Mouse (Mus musculus) kidney, postnatal 0 days (tissue): ENCODE measurements at regions not wholly inside any gene's neighbourhood (a gene's known extent, or its start where the extent isn't known, plus 50 kb on each side); places are given as distances from the start of the nearest gene placed in this dataset.

Source experiments
- ATAC-seq: fragments of 200-750 bp; cut with Nextera tagmentation; replicated peaks from 2 replicates; pipeline ENCODE4 v1.8.0; 2017; ENCODE audit warnings: low read depth, moderate number of reproducible peaks, moderate TSS enrichment, moderate library complexity; ENCODE audit not compliant: low FRiP score
- DNase-seq: peaks from one replicate; pipeline ENCODE4 v3.0.0-alpha.2; 2016; ENCODE audit warnings: low spot score
- H3K27ac ChIP-seq: fragments of 300-500 bp; sonication (generic); 2 replicates; pipeline ENCODE4 v1.5.1; 2014; ENCODE audit warnings: mild to moderate bottlenecking
- H3K27me3 ChIP-seq: fragments of 300-500 bp; sonication (generic); 2 replicates; pipeline ENCODE4 v1.6.1; 2014; ENCODE audit warnings: low read length, mixed read lengths; ENCODE audit not compliant: insufficient read depth
- H3K36me3 ChIP-seq: fragments of 300-500 bp; sonication (generic); 2 replicates; pipeline ENCODE4 v1.6.1; 2014; ENCODE audit warnings: low read length, mixed read lengths; ENCODE audit not compliant: insufficient read depth
- H3K4me1 ChIP-seq: fragments of 300-500 bp; sonication (generic); replicated peaks from 2 replicates; pipeline ENCODE4 v1.6.1; 2014; ENCODE audit warnings: antibody characterized with exemption, low read length, mixed read lengths; ENCODE audit not compliant: insufficient read depth
- H3K4me2 ChIP-seq: fragments of 300-500 bp; sonication (generic); 2 replicates; pipeline ENCODE4 v1.6.1; 2014; ENCODE audit warnings: mild to moderate bottlenecking, low read length, moderate library complexity, mixed read lengths
- H3K4me3 ChIP-seq: fragments of 300-500 bp; sonication (generic); replicated peaks from 2 replicates; pipeline ENCODE4 v1.5.1; 2014; ENCODE audit warnings: low read depth, low read length
- H3K9ac ChIP-seq: fragments of 300-500 bp; sonication (generic); 2 replicates; pipeline ENCODE4 v1.6.1; 2014; ENCODE audit warnings: low read depth, low read length
- H3K9me3 ChIP-seq: fragments of 300-500 bp; sonication (generic); replicated peaks from 2 replicates; pipeline ENCODE4 v1.6.1; 2016; ENCODE audit warnings: low read length, inconsistent platforms, mixed read lengths
- CTCF ChIP-seq: IDR thresholded peaks from 2 replicates; pipeline ENCODE4 v1.5.1; 2016; ENCODE audit warnings: antibody characterized with exemption, low read depth, mild to moderate bottlenecking, moderate library complexity
- WGBS: fragments of 180-500 bp; shearing (Covaris S2); extraction: QIAGEN DNeasy Blood & Tissue Kit; methylation state at CpG from one replicate; pipeline ENCODE4 v1.1.7; 2014; 5-methylcytosine and 5-hydroxymethylcytosine counted together

- Histone ChIP-seq H3K27ac (no peak overlapping the region), H3K4me3 (no peak overlapping the region), H3K9ac (no peak overlapping the region), H3K27me3 (no peaks in the 10 kb centered on the region), H3K9me3 (no peaks in the 10 kb centered on the region), H3K36me3 (no peaks in the 10 kb centered on the region), H3K4me2 (no peak overlapping the region), H3K4me1 (no peaks in the 10 kb centered on the region)
- TF ChIP-seq CTCF, result no peak
- ATAC-seq (no peak), DNase-seq (no peak)
- 83% methylated on average over 4 of the region's 4 CpGs for WGBS
These were observed 110.8 kb downstream of the Qrsl1 start for GRCm38 (mm10) chr10:43790780-43791179.

DNA sequence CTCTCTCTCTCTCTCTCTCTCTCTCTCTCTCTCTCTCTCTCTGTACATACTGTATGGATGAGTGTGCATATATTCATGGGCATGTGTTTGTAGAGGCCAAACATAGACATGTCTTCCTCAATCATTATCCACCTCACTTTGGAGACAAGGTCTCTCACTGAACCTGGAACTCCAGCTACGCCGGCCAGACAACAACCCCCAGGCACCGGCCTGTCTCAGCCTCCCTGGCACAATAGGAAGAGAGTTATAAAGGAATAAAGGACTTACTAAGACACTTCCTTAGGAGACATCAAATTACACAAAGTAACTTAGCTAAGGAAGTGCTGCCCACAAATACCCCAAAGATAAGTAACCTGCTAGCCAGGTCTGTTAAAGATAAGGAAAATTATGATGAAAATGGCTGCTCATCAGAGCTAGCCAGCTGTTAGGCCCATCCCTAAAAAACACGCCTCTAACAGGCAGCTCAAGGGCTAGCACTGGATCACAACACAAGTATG lies 110.0 kb downstream of the Qrsl1 start:
- ATAC-seq, result no peak
- Histone ChIP-seq H3K4me2 (no peak overlapping the region), H3K36me3 (no peaks in the 10 kb centered on the region), H3K4me1 (no peaks in the 10 kb centered on the region), H3K9me3 (no peaks in the 10 kb centered on the region), H3K27me3 (no peaks in the 10 kb centered on the region), H3K27ac (no peak overlapping the region), H3K4me3 (no peak overlapping the region), H3K9ac (no peak overlapping the region)
- TF ChIP-seq CTCF, result no peak
- DNase-seq, result no peak
- WGBS, result 91% methylated on average over 4 of the region's 4 CpGs

DNA sequence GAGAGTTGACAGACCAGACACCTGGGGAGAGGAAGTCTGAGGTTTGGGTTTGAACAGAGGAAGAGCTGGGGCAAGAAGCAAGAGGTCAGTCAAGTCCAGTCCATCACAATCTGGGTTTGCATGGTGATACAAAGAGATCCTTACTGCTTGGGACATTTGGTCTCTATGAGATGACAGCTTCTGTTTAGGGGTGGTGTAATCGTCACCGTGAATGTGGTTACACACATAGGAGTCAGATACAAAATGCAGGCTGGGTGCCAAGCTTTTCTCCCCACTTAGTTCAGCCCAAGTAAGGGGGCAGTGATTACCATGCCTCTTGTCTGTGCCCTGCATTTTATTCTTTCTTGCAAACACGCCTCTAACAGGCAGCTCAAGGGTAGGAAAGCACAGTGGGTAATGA lies 108.9 kb downstream of the Qrsl1 start:
- H3K4me1 ChIP-seq, result no peaks in the 10 kb centered on the region
- H3K4me3 ChIP-seq, result no peak overlapping the region
- H3K27ac ChIP-seq, result no peak overlapping the region
- H3K36me3 ChIP-seq, result no peaks in the 10 kb centered on the region
- DNase-seq (no peak), ATAC-seq (no peak)
- WGBS, result 80% methylated on average over 3 of the region's 3 CpGs
- no peaks in the 10 kb centered on the region for H3K9me3 ChIP-seq
- no peak for TF ChIP-seq CTCF
- no peaks in the 10 kb centered on the region for H3K27me3 ChIP-seq
- H3K9ac ChIP-seq, result no peak overlapping the region
- no peak overlapping the region for H3K4me2 ChIP-seq

- H3K4me2 ChIP-seq, result no peak overlapping the region
- TF ChIP-seq CTCF, result no peak
- H3K9me3 ChIP-seq, result no peaks in the 10 kb centered on the region
- ATAC-seq, result no peak
- no peak overlapping the region for H3K4me3 ChIP-seq
- no peaks in the 10 kb centered on the region for H3K4me1 ChIP-seq
- H3K27ac ChIP-seq, result no peak overlapping the region
- WGBS, result 33% methylated on average over 9 of the region's 9 CpGs
- H3K9ac ChIP-seq, result no peak overlapping the region
- H3K36me3 ChIP-seq, result no peaks in the 10 kb centered on the region
- peak; percentile 59 for DNase-seq
- no peaks in the 10 kb centered on the region for H3K27me3 ChIP-seq
These were observed 107.0 kb downstream of the Qrsl1 start for GRCm38 (mm10) chr10:43794587-43794986.

DNA sequence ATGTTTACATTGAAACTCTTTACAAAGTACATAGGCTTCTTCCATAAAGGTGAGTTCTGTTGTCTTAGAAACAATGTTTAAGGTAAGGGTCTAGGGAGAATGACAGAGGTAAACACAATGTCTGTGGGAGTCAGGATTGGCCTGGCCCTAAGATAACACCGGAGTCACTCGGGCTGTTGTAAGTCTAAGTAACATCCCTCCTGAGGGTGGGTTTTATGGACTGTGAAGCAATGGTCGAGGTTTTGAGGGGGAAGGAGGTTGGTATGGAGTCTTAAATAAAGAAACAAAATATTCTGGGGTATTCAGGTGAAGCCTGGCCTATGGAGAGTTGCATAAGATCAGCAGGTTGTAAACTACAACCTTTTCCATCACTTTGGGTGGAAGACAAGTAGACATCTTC lies 101.5 kb downstream of the Qrsl1 start:
- no peak overlapping the region for H3K9ac ChIP-seq
- 21% methylated on average over 3 of the region's 3 CpGs for WGBS
- no peaks in the 10 kb centered on the region for H3K9me3 ChIP-seq
- H3K4me3 ChIP-seq, result no peak overlapping the region
- no peak overlapping the region for H3K4me2 ChIP-seq
- no peak for TF ChIP-seq CTCF
- H3K36me3 ChIP-seq, result no peaks in the 10 kb centered on the region
- no peaks in the 10 kb centered on the region for H3K27me3 ChIP-seq
- ATAC-seq (no peak), DNase-seq (peak; percentile 31)
- no peak overlapping the region for H3K27ac ChIP-seq
- H3K4me1 ChIP-seq, result no peaks in the 10 kb centered on the region

DNA sequence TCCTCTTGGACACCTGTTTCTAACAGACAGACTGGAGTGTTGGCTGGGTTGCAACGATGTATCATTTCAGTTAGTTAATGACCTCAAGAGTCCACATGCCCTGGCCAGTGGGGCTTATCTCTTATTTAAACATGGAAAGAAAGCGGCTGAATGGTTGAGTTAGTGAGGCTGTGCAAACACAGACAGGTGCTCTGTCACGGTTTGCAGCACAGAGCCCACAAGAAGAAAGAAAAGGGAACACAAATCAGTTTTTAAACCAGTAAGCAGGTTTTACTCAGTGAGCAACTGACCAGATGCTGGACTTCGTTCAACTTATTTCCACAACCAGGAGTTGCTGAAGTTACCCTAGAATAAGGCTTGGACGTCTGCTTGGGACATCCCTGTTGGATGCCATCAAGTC lies 86.3 kb downstream of the Qrsl1 start:
- ATAC-seq (no peak; the same call in 1 of the 2 replicates), DNase-seq (no peak)
- Histone ChIP-seq H3K4me1 (no peaks in the 10 kb centered on the region), H3K9ac (no peak overlapping the region), H3K27ac (no peak overlapping the region), H3K27me3 (no peaks in the 10 kb centered on the region), H3K4me3 (no peak overlapping the region), H3K4me2 (no peak overlapping the region), H3K9me3 (no peaks in the 10 kb centered on the region), H3K36me3 (no peaks in the 10 kb centered on the region)
- TF ChIP-seq CTCF, result no peak
- WGBS, result 32% methylated on average over 5 of the region's 5 CpGs

DNA sequence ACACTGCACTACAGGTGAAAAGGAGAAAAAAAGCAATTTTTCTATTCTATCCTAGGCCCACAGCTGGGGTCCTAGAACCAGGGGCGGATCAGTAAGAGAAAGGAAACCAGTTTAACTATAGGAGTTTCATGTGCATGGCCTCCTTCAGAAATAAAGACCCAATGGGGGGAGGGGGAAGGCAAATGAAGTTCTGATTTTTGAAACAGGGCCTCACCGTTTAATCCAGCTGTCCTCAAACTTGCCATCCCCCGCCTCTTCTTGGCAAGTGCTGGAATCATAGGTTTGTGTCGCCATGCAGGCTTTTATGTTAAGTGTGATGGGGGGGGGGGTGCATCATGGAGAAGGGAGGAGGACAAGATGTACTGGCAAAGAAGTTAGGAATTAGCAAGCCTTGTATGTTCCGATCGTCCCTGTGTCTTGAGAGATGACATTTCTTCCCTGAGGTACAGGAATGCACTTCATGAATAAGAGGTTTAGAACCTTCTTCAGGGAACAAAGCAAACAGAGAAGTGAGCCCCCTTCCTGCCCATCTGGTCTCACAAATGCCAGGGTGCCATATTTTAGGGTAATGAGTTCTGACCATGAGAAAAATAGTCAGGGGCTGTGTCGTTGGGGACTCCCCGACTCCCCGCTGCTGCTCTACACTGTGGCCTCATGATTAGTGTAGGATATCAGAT lies 83.9 kb downstream of the Qrsl1 start:
- Histone ChIP-seq H3K36me3 (no peaks in the 10 kb centered on the region), H3K27me3 (no peaks in the 10 kb centered on the region), H3K27ac (no peak overlapping the region), H3K4me3 (no peak overlapping the region), H3K4me1 (no peaks in the 10 kb centered on the region), H3K9ac (no peak overlapping the region), H3K9me3 (no peaks in the 10 kb centered on the region), H3K4me2 (no peak overlapping the region)
- WGBS, result 82% methylated on average over 9 of the region's 9 CpGs
- DNase-seq, result no peak
- TF ChIP-seq CTCF, result no peak
- no peak for ATAC-seq
